Mouse (Mus musculus): ENCODE data around the gene Klf4. TPM values are rescaled to one million over a fixed set of nuclear protein-coding genes. Genes with fewer than 3 reads are reported as not detected.

Gene Klf4
- polyA plus RNA-seq, 1 experiment from 2014 or later: 12.1 TPM

DNA sequence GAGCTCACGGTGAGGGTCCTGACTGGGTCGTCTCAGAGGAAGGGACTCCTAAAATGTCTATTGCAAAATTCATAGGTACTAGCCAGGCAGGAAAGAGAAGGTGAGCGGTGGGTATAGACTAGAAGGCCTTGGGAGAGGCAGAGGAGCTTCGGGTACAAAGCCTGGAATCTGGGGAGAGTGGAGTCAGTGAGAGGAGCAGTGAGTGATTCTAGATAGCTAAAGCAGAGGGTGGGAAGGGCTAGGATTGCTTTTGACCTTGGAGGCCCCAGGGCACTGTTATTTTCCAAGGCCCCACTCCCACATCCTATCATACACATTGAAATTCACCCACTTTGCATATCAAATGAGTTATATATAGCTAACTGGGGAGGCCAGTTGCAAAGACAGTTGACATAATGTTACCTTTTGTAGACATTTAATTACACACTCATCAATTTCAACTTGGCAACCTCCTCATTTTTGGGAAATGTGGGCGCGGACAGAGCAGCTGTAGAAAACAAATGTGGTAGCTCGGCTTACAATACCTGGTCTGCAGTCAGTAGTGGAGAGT lies 55.0 kb downstream of the Klf4 start:
- H3K9ac ChIP-seq: no peak overlapping the region
- 0 out of 2 replicates have a peak, but pooled peaks cover 4% of the 10 kb centered on the region for H3K27me3 ChIP-seq (replicated peaks)
- no peaks in the 10 kb centered on the region for H3K9me3 ChIP-seq
- no peak overlapping the region for H3K4me3 ChIP-seq (replicated peaks)
- WGBS: 86% methylated on average over 7 of the region's 7 CpGs
- no peaks in the 10 kb centered on the region for H3K36me3 ChIP-seq
- no peak for ATAC-seq
- peaks cover 8% of the 10 kb centered on the region; the same call in 1 of the 2 replicates for H3K4me1 ChIP-seq (replicated peaks)
- no peak overlapping the region for H3K27ac ChIP-seq
- H3K4me2 ChIP-seq (replicated peaks): no peak overlapping the region

Other genes starting within 250 kb of the Klf4 start
- gene Rad23b, start 182.4 kb downstream of the Klf4 start, polyA plus RNA-seq (2015; fragmentation: Nextera tagmentation; extraction: Ambion mirVana): 81.9 and 87.5 TPM in 2 replicates

Data from intestine, embryonic 15.5 days (tissue).